23 mouse cellular contexts compared by ENCODE assay signal in genomic region chr7:35166988-35167387, GRCm38 (mm10). TPM values are rescaled to one million over a fixed set of nuclear protein-coding genes. Genes with fewer than 3 reads are reported as not detected.
DNase-seq lines count a peak whose midpoint lies in the region; ATAC-seq and TF ChIP-seq lines count a peak whose summit lies in the region.
"Had no signal": no experiment of that assay in that cellular context is flagged by ENCODE, and none has a peak within 500 bp of the region (broad histone marks: within the 10 kb centered on the region; RNA-seq: fewer than 3 reads in every experiment).

No protein-coding gene starts in this region.

- 62% methylated on average over 5 of the region's 5 CpGs for WGBS in liver, embryonic 11.5 days
- 54% methylated on average over 5 of the region's 5 CpGs for WGBS in liver, embryonic 12.5 days (ENCODE audit: insufficient replicate concordance)
- 52% methylated on average over 5 of the region's 5 CpGs for WGBS in liver, postnatal 0 days (ENCODE audit: insufficient replicate concordance)

- no peak overlapping the region for H3K4me2 ChIP-seq in liver, embryonic 11.5 days
- no peak overlapping the region for H3K4me2 ChIP-seq in liver, embryonic 12.5 days
- no peak overlapping the region for H3K4me2 ChIP-seq in liver, postnatal 0 days (ENCODE audit: low read depth, low read length)
- H3K4me2 ChIP-seq: embryonic facial prominence, embryonic 12.5 days; embryonic facial prominence, embryonic 15.5 days; forebrain, embryonic 12.5 days; forebrain, embryonic 15.5 days; heart, embryonic 11.5 days; hindbrain, embryonic 14.5 days had no signal

- intact Hi-C loops in left cerebral cortex, postnatal 25 days (cut with DNase I): loop anchor here (2.0 kb wide), 1 partner anchor 40 kb away; no protein-coding TSS in a partner anchor
- intact Hi-C loops in left cerebral cortex, adult 2 months (cut with DNase I): no loop called here

- no peaks in the 10 kb centered on the region for H3K27me3 ChIP-seq in liver, embryonic 11.5 days (replicated peaks; ENCODE audit: control insufficient read depth, insufficient read depth, low read length)
- H3K27me3 ChIP-seq in liver, embryonic 12.5 days (replicated peaks): peaks cover 4% of the 10 kb centered on the region; the same call in 1 of the 2 replicates
- H3K27me3 ChIP-seq in liver, postnatal 0 days (ENCODE audit: insufficient read depth, low read length): no peaks in the 10 kb centered on the region
- H3K27me3 ChIP-seq: embryonic facial prominence, embryonic 15.5 days had no signal

- no peak for TF ChIP-seq EP300 in liver, postnatal 0 days (IDR thresholded peaks at IDR 0.05; ENCODE audit: low read depth)

- peak; percentile 92 for DNase-seq in heart, adult 11 months
- DNase-seq in heart, postnatal 4 days: no peak
- DNase-seq in liver, embryonic 11.5 days (ENCODE audit: low spot score): no peak
- no peak for DNase-seq in liver, postnatal 0 days
- no peak for DNase-seq in adrenal gland, postnatal 36 days
- DNase-seq in left cerebral cortex, postnatal 25 days (ENCODE audit: low spot score in 2 of 2): no peak
- no peak for DNase-seq in left cerebral cortex, adult 2 months (ENCODE audit: extremely low spot score in 1 of 2, low spot score in 2 of 2)
- DNase-seq: adrenal gland, postnatal 10 days; cerebellum, adult 11 months; cerebellum, adult 2 months; cerebellum, adult 9-11 months; cerebellum, postnatal 25 days; gastrocnemius, postnatal 25 days had no signal

- no peak overlapping the region for H3K4me3 ChIP-seq in liver, embryonic 11.5 days (ENCODE audit: low read depth, low read length)
- no peak overlapping the region for H3K4me3 ChIP-seq in liver, embryonic 12.5 days
- no peak overlapping the region for H3K4me3 ChIP-seq in liver, postnatal 0 days (ENCODE audit: low read depth, low read length)
- no peak overlapping the region for H3K4me3 ChIP-seq in left cerebral cortex, adult 2 months
- H3K4me3 ChIP-seq: embryonic facial prominence, embryonic 12.5 days; embryonic facial prominence, embryonic 15.5 days; forebrain, embryonic 12.5 days; forebrain, embryonic 15.5 days had no signal

- no peaks in the 10 kb centered on the region for H3K9me3 ChIP-seq in liver, embryonic 11.5 days (ENCODE audit: control insufficient read depth, low read length)
- no peaks in the 10 kb centered on the region for H3K9me3 ChIP-seq in liver, embryonic 12.5 days (replicated peaks)
- H3K9me3 ChIP-seq in liver, postnatal 0 days (ENCODE audit: low read length): no peaks in the 10 kb centered on the region
- H3K9me3 ChIP-seq: embryonic facial prominence, embryonic 12.5 days; embryonic facial prominence, embryonic 15.5 days; forebrain, embryonic 12.5 days; forebrain, embryonic 15.5 days had no signal

- H3K4me1 ChIP-seq in liver, embryonic 11.5 days (replicated peaks; ENCODE audit: control insufficient read depth, insufficient read depth, low read length): peaks cover 9% of the 10 kb centered on the region
- H3K4me1 ChIP-seq in liver, embryonic 12.5 days: peaks cover 10% of the 10 kb centered on the region
- H3K4me1 ChIP-seq in liver, postnatal 0 days (ENCODE audit: insufficient read depth): peaks cover 18% of the 10 kb centered on the region
- H3K4me1 ChIP-seq: embryonic facial prominence, embryonic 15.5 days had no signal

- no peak for TF ChIP-seq CTCF in liver, postnatal 0 days (IDR thresholded peaks at IDR 0.05; ENCODE audit: low read depth)
- TF ChIP-seq CTCF in left cerebral cortex, adult 2 months (IDR thresholded peaks at IDR 0.05): no peak

- ATAC-seq in liver, embryonic 11.5 days (replicated peaks; ENCODE audit: low FRiP score): no peak
- no peak for ATAC-seq in liver, embryonic 12.5 days
- no peak for ATAC-seq in liver, postnatal 0 days
- ATAC-seq: activated CD4-positive, CD25-positive, alpha-beta regulatory T cell, adult 4 months; forebrain, embryonic 15.5 days had no signal

- no peaks in the 10 kb centered on the region for H3K36me3 ChIP-seq in liver, embryonic 11.5 days (ENCODE audit: control insufficient read depth, insufficient read depth, low read length)
- no peaks in the 10 kb centered on the region for H3K36me3 ChIP-seq in liver, embryonic 12.5 days
- H3K36me3 ChIP-seq in liver, postnatal 0 days (replicated peaks; ENCODE audit: insufficient read depth, low read length): no peaks in the 10 kb centered on the region
- H3K36me3 ChIP-seq: embryonic facial prominence, embryonic 12.5 days; embryonic facial prominence, embryonic 15.5 days; forebrain, embryonic 12.5 days; forebrain, embryonic 15.5 days had no signal

- H3K27ac ChIP-seq in liver, embryonic 11.5 days (ENCODE audit: low read depth, low read length): 0 out of 2 replicates have a peak overlapping the region, but pooled peaks have one; percentile 17
- H3K27ac ChIP-seq in liver, embryonic 12.5 days: no peak overlapping the region; the same call in 1 of the 2 replicates
- peak overlapping the region; percentile 48 for H3K27ac ChIP-seq in liver, postnatal 0 days (ENCODE audit: low read depth)
- H3K27ac ChIP-seq in left cerebral cortex, adult 2 months: no peak overlapping the region
- H3K27ac ChIP-seq: embryonic facial prominence, embryonic 12.5 days; embryonic facial prominence, embryonic 15.5 days; forebrain, embryonic 12.5 days; forebrain, embryonic 15.5 days; hindbrain, embryonic 14.5 days had no signal

- H3K9ac ChIP-seq in liver, embryonic 11.5 days (ENCODE audit: low read depth, low read length): no peak overlapping the region
- H3K9ac ChIP-seq in liver, embryonic 12.5 days: no peak overlapping the region
- no peak overlapping the region for H3K9ac ChIP-seq in liver, postnatal 0 days (replicated peaks)
- H3K9ac ChIP-seq: embryonic facial prominence, embryonic 12.5 days; embryonic facial prominence, embryonic 15.5 days; forebrain, embryonic 12.5 days; forebrain, embryonic 15.5 days; hindbrain, embryonic 14.5 days had no signal

RNA-seq across cellular contexts. Expression of gene Slc7a10, which starts 19.2 kb away (rescaled TPM):
- under 1 TPM; 0.38 to 0.45 TPM for total RNA-seq in heart, postnatal 4 days (2021)
- polyA plus RNA-seq in liver, embryonic 11.5 days (2014; fragmentation: Nextera tagmentation; extraction: Ambion mirVana): 0.60 and 1.9 TPM in 2 replicates
- polyA plus RNA-seq in liver, embryonic 12.5 days (2016; fragmentation: Nextera tagmentation; extraction: Ambion mirVana): 0.59 and 1.4 TPM in 2 replicates
- polyA plus RNA-seq in liver, postnatal 0 days (2015; fragmentation: Nextera tagmentation; extraction: Ambion mirVana): 0.12 TPM in 2 replicates
- total RNA-seq in adrenal gland, postnatal 36 days (2021): 1 to 10 TPM; 6.2 to 7.7 TPM
- 10 to 100 TPM; 40.8 to 50.6 TPM for total RNA-seq in left cerebral cortex, postnatal 25 days (2021)
- 10 to 100 TPM; 37.1 to 47.6 TPM for total RNA-seq in left cerebral cortex, adult 2 months (2021)
- total RNA-seq: common myeloid progenitor, adult 5-6 weeks; ES-E14 had no signal

RNA-seq across cellular contexts. Expression of gene Cebpa, which starts 47.9 kb away (rescaled TPM):
- total RNA-seq in heart, postnatal 4 days (2021): 1 to 10 TPM; 3.2 to 4.0 TPM
- polyA plus RNA-seq in liver, embryonic 11.5 days (2014; fragmentation: Nextera tagmentation; extraction: Ambion mirVana): 6.9 and 8.2 TPM in 2 replicates
- polyA plus RNA-seq in liver, embryonic 12.5 days (2016; fragmentation: Nextera tagmentation; extraction: Ambion mirVana): 11.5 and 11.6 TPM in 2 replicates
- 20.2 and 34.0 TPM in 2 replicates for polyA plus RNA-seq in liver, postnatal 0 days (2015; fragmentation: Nextera tagmentation; extraction: Ambion mirVana)
- total RNA-seq in adrenal gland, postnatal 36 days (2021): 100 to 1,000 TPM; 124 to 150 TPM
- 10 to 100 TPM in 1 of 2 experiments, 1 to 10 TPM in 1; 8.7 to 10.1 TPM for total RNA-seq in left cerebral cortex, postnatal 25 days (2021)
- 10 to 100 TPM; 10.3 to 11.4 TPM for total RNA-seq in left cerebral cortex, adult 2 months (2021)

RNA-seq across cellular contexts. Expression of gene Lrp3, which starts 48.3 kb away (rescaled TPM):
- 1 to 10 TPM; 6.9 TPM for total RNA-seq in heart, postnatal 4 days (2021)
- polyA plus RNA-seq in liver, embryonic 11.5 days (2014; fragmentation: Nextera tagmentation; extraction: Ambion mirVana): 2.6 and 3.9 TPM in 2 replicates
- polyA plus RNA-seq in liver, embryonic 12.5 days (2016; fragmentation: Nextera tagmentation; extraction: Ambion mirVana): 0.81 and 1.3 TPM in 2 replicates
- 0.61 and 0.69 TPM in 2 replicates for polyA plus RNA-seq in liver, postnatal 0 days (2015; fragmentation: Nextera tagmentation; extraction: Ambion mirVana)
- total RNA-seq in adrenal gland, postnatal 36 days (2021): 10 to 100 TPM; 18.4 to 19.3 TPM
- total RNA-seq in left cerebral cortex, postnatal 25 days (2021): 10 to 100 TPM; 79.3 to 81.5 TPM
- total RNA-seq in left cerebral cortex, adult 2 months (2021): 10 to 100 TPM; 80.8 to 86.8 TPM

Comparison
In these comparisons a context has a peak if more than half of its experiments do, and no peak if none do; other contexts are left out.
1. H3K27ac ChIP-seq: peak in liver, embryonic 11.5 days (single experiment) and liver, postnatal 0 days (single experiment); none in liver, embryonic 12.5 days (single experiment) and left cerebral cortex, adult 2 months (single experiment).
2. RNA of gene Slc7a10, which starts 19.2 kb away (total RNA-seq): 40.8 to 50.6 TPM in left cerebral cortex, postnatal 25 days, 37.1 to 47.6 TPM in left cerebral cortex, adult 2 months and 6.2 to 7.7 TPM in adrenal gland, postnatal 36 days; 0.38 to 0.45 TPM in heart, postnatal 4 days; every median in the first group is over 4 times any median in the second.
3. RNA of gene Cebpa, which starts 47.9 kb away (total RNA-seq): 124 to 150 TPM in adrenal gland, postnatal 36 days; 10.3 to 11.4 TPM in left cerebral cortex, adult 2 months, 8.7 to 10.1 TPM in left cerebral cortex, postnatal 25 days and 3.2 to 4.0 TPM in heart, postnatal 4 days; every median in the first group is over 10 times any median in the second.